Mouse (Mus musculus): ENCODE measurements around the gene Mapk7. TPM values are rescaled to one million over a fixed set of nuclear protein-coding genes. Genes with fewer than 3 reads are reported as not detected.

The Mapk7 gene
- polyA plus RNA-seq, 1 experiment from 2014 or later: 52.8 TPM

GRCm38 (mm10) chr11:61495528-61495927, 1.3 kb upstream of the Mapk7 start:
- no peak overlapping the region for H3K27ac ChIP-seq (ENCODE audit: low read depth, low read length)
- no peak overlapping the region for H3K4me2 ChIP-seq (ENCODE audit: low read depth, low read length)
- no peaks in the 10 kb centered on the region for H3K27me3 ChIP-seq (ENCODE audit: control insufficient read depth, insufficient read depth, low read length)
- no peak for ATAC-seq (ENCODE audit: low read depth)
- H3K4me1 ChIP-seq (ENCODE audit: control insufficient read depth, insufficient read depth, low read length): peaks cover 7% of the 10 kb centered on the region
- H3K9ac ChIP-seq (replicated peaks; ENCODE audit: low read depth, low read length): no peak overlapping the region
- 93% methylated on average over 2 of the region's 2 CpGs for WGBS
- H3K9me3 ChIP-seq (ENCODE audit: control insufficient read depth, low read length): no peaks in the 10 kb centered on the region
- peaks cover 9% of the 10 kb centered on the region for H3K36me3 ChIP-seq (ENCODE audit: control insufficient read depth, insufficient read depth, low read length)
- no peak overlapping the region for H3K4me3 ChIP-seq (ENCODE audit: low read depth, low read length)

GRCm38 (mm10) chr11:61493525-61494128, 579 bp downstream of the Mapk7 start:
- no peaks in the 10 kb centered on the region for H3K9me3 ChIP-seq (ENCODE audit: control insufficient read depth, low read length)
- peaks cover 26% of the 10 kb centered on the region for H3K36me3 ChIP-seq (ENCODE audit: control insufficient read depth, insufficient read depth, low read length)
- H3K4me2 ChIP-seq (ENCODE audit: low read depth, low read length): peak overlapping the region; percentile 51
- peak overlapping the region; percentile 88 for H3K27ac ChIP-seq (ENCODE audit: low read depth, low read length)
- peak overlapping the region; percentile 70 for H3K4me3 ChIP-seq (ENCODE audit: low read depth, low read length)
- H3K4me1 ChIP-seq (ENCODE audit: control insufficient read depth, insufficient read depth, low read length): peaks cover 7% of the 10 kb centered on the region
- no peaks in the 10 kb centered on the region for H3K27me3 ChIP-seq (ENCODE audit: control insufficient read depth, insufficient read depth, low read length)
- ATAC-seq (ENCODE audit: low read depth): peak; percentile 69
- WGBS: under 1% methylated on average over 50 of the region's 50 CpGs
- H3K9ac ChIP-seq (replicated peaks; ENCODE audit: low read depth, low read length): peak overlapping the region; percentile 84

- peak overlapping the region; percentile 70 for H3K4me3 ChIP-seq (ENCODE audit: low read depth, low read length)
- H3K9ac ChIP-seq (replicated peaks; ENCODE audit: low read depth, low read length): peak overlapping the region; percentile 84
- H3K27ac ChIP-seq (ENCODE audit: low read depth, low read length): peak overlapping the region; percentile 88; the same call in 1 of the 2 replicates
- H3K27me3 ChIP-seq (ENCODE audit: control insufficient read depth, insufficient read depth, low read length): no peaks in the 10 kb centered on the region
- no peaks in the 10 kb centered on the region for H3K9me3 ChIP-seq (ENCODE audit: control insufficient read depth, low read length)
- peak overlapping the region; percentile 51 for H3K4me2 ChIP-seq (ENCODE audit: low read depth, low read length)
- ATAC-seq (ENCODE audit: low read depth): no peak
- peaks cover 31% of the 10 kb centered on the region for H3K36me3 ChIP-seq (ENCODE audit: control insufficient read depth, insufficient read depth, low read length)
- WGBS: 74% methylated on average over 12 of the region's 12 CpGs
- H3K4me1 ChIP-seq (ENCODE audit: control insufficient read depth, insufficient read depth, low read length): peaks cover 7% of the 10 kb centered on the region
Observed at GRCm38 (mm10) chr11:61492749-61493401, 1.3 kb downstream of the Mapk7 start.

GRCm38 (mm10) chr11:61490944-61491520, 3.2 kb downstream of the Mapk7 start:
- WGBS: 88% methylated on average over 22 of the region's 22 CpGs
- Histone ChIP-seq H3K4me1 (ENCODE audit: control insufficient read depth, insufficient read depth, low read length) (peaks cover 14% of the 10 kb centered on the region), H3K36me3 (ENCODE audit: control insufficient read depth, insufficient read depth, low read length) (peaks cover 31% of the 10 kb centered on the region)

GRCm38 (mm10) chr11:61489874-61490273, 4.3 kb downstream of the Mapk7 start:
- 91% methylated on average over 6 of the region's 8 CpGs for WGBS
- H3K27ac ChIP-seq (ENCODE audit: low read depth, low read length): no peak overlapping the region
- H3K27me3 ChIP-seq (ENCODE audit: control insufficient read depth, insufficient read depth, low read length): no peaks in the 10 kb centered on the region
- ATAC-seq (ENCODE audit: low read depth): no peak
- peaks cover 19% of the 10 kb centered on the region for H3K4me1 ChIP-seq (ENCODE audit: control insufficient read depth, insufficient read depth, low read length)
- no peak overlapping the region for H3K4me2 ChIP-seq (ENCODE audit: low read depth, low read length)
- H3K4me3 ChIP-seq (ENCODE audit: low read depth, low read length): no peak overlapping the region
- peaks cover 31% of the 10 kb centered on the region for H3K36me3 ChIP-seq (ENCODE audit: control insufficient read depth, insufficient read depth, low read length)
- no peak overlapping the region for H3K9ac ChIP-seq (replicated peaks; ENCODE audit: low read depth, low read length)
- no peaks in the 10 kb centered on the region for H3K9me3 ChIP-seq (ENCODE audit: control insufficient read depth, low read length)

More at GRCm38 (mm10) chr11:61490944-61491520, 3.2 kb downstream of the Mapk7 start:
- ATAC-seq (ENCODE audit: low read depth): no peak
- no peaks in the 10 kb centered on the region for H3K27me3 ChIP-seq (ENCODE audit: control insufficient read depth, insufficient read depth, low read length)
- no peak overlapping the region for H3K4me3 ChIP-seq (ENCODE audit: low read depth, low read length)
- H3K9ac ChIP-seq (replicated peaks; ENCODE audit: low read depth, low read length): no peak overlapping the region
- H3K27ac ChIP-seq (ENCODE audit: low read depth, low read length): no peak overlapping the region
- H3K4me2 ChIP-seq (ENCODE audit: low read depth, low read length): no peak overlapping the region
- no peaks in the 10 kb centered on the region for H3K9me3 ChIP-seq (ENCODE audit: control insufficient read depth, low read length)

GRCm38 (mm10) chr11:61489085-61489484, 5.1 kb downstream of the Mapk7 start:
- Histone ChIP-seq H3K9ac (replicated peaks; ENCODE audit: low read depth, low read length) (no peak overlapping the region), H3K27me3 (ENCODE audit: control insufficient read depth, insufficient read depth, low read length) (no peaks in the 10 kb centered on the region), H3K4me1 (ENCODE audit: control insufficient read depth, insufficient read depth, low read length) (peaks cover 26% of the 10 kb centered on the region), H3K4me2 (ENCODE audit: low read depth, low read length) (no peak overlapping the region), H3K36me3 (ENCODE audit: control insufficient read depth, insufficient read depth, low read length) (peaks cover 31% of the 10 kb centered on the region), H3K9me3 (ENCODE audit: control insufficient read depth, low read length) (no peaks in the 10 kb centered on the region), H3K4me3 (ENCODE audit: low read depth, low read length) (no peak overlapping the region), H3K27ac (ENCODE audit: low read depth, low read length) (no peak overlapping the region)
- 74% methylated on average over 2 of the region's 2 CpGs for WGBS
- no peak for ATAC-seq (ENCODE audit: low read depth)

- no peak overlapping the region for H3K9ac ChIP-seq (replicated peaks; ENCODE audit: low read depth, low read length)
- H3K27me3 ChIP-seq (ENCODE audit: control insufficient read depth, insufficient read depth, low read length): no peaks in the 10 kb centered on the region
- H3K4me2 ChIP-seq (ENCODE audit: low read depth, low read length): no peak overlapping the region
- ATAC-seq (ENCODE audit: low read depth): no peak
- H3K27ac ChIP-seq (ENCODE audit: low read depth, low read length): peak overlapping the region; percentile 48; the same call in 1 of the 2 replicates
- 76% methylated on average over 7 of the region's 7 CpGs for WGBS
- H3K4me3 ChIP-seq (ENCODE audit: low read depth, low read length): no peak overlapping the region
- H3K36me3 ChIP-seq (ENCODE audit: control insufficient read depth, insufficient read depth, low read length): peaks cover 31% of the 10 kb centered on the region
- H3K4me1 ChIP-seq (ENCODE audit: control insufficient read depth, insufficient read depth, low read length): peaks cover 25% of the 10 kb centered on the region
- no peaks in the 10 kb centered on the region for H3K9me3 ChIP-seq (ENCODE audit: control insufficient read depth, low read length)
Observed at GRCm38 (mm10) chr11:61487936-61488335, 6.3 kb downstream of the Mapk7 start.

GRCm38 (mm10) chr11:61487401-61487800, 6.8 kb downstream of the Mapk7 start:
- no peaks in the 10 kb centered on the region for H3K9me3 ChIP-seq (ENCODE audit: control insufficient read depth, low read length)
- H3K27me3 ChIP-seq (ENCODE audit: control insufficient read depth, insufficient read depth, low read length): no peaks in the 10 kb centered on the region
- no peak overlapping the region for H3K9ac ChIP-seq (replicated peaks; ENCODE audit: low read depth, low read length)
- peaks cover 31% of the 10 kb centered on the region for H3K36me3 ChIP-seq (ENCODE audit: control insufficient read depth, insufficient read depth, low read length)
- no peak overlapping the region for H3K4me2 ChIP-seq (ENCODE audit: low read depth, low read length)
- H3K4me3 ChIP-seq (ENCODE audit: low read depth, low read length): no peak overlapping the region
- H3K27ac ChIP-seq (ENCODE audit: low read depth, low read length): peak overlapping the region; percentile 48; the same call in 1 of the 2 replicates
- H3K4me1 ChIP-seq (ENCODE audit: control insufficient read depth, insufficient read depth, low read length): peaks cover 20% of the 10 kb centered on the region
- 18% methylated on average over 2 of the region's 2 CpGs for WGBS
- ATAC-seq (ENCODE audit: low read depth): peak; percentile 39; the same call in 1 of the 2 replicates

Measured in neural tube, embryonic 14.5 days (tissue).